Mouse (Mus musculus) ES-E14 (cell line): ENCODE data around the gene Bcas3. TPM values are rescaled to one million over a fixed set of nuclear protein-coding genes. Genes with fewer than 3 reads are reported as not detected.

Experiments used
- DNase-seq: peaks from one replicate; pipeline ENCODE4 v3.0.0-alpha.2; 2013; ENCODE audit warnings: low read depth, low spot score
- H3K27ac ChIP-seq: 2 replicates; pipeline ENCODE4 v1.5.1; 2012; ENCODE audit warnings: low read depth, mild to moderate bottlenecking, low read length, moderate library complexity, mixed read lengths; ENCODE audit not compliant: poor library complexity, insufficient read depth, severe bottlenecking
- H3K36me3 ChIP-seq: 2 replicates; pipeline ENCODE4 v1.6.1; 2012; ENCODE audit warnings: mild to moderate bottlenecking, low read length, moderate library complexity, mixed read lengths; ENCODE audit not compliant: control insufficient read depth, poor library complexity, insufficient read depth, severe bottlenecking
- H3K4me1 ChIP-seq, 2 experiments: fragments of 150-350 bp in 1 of 2; sonication (generic) in 1 of 2; 2 replicates each; pipeline ENCODE4 v1.6.1; 2012; ENCODE audit warnings: low read length in 2 of 2, mild to moderate bottlenecking in 1 of 2, mixed read lengths in 1 of 2; ENCODE audit not compliant: control insufficient read depth in 2 of 2, insufficient read depth in 2 of 2, poor library complexity in 1 of 2
- H3K4me3 ChIP-seq, 2 experiments: fragments of 150-350 bp in 1 of 2; sonication (generic) in 1 of 2; 2 replicates each; pipeline ENCODE4 v1.5.1; 2012; ENCODE audit warnings: low read length in 2 of 2, low read depth in 1 of 2, mild to moderate bottlenecking in 1 of 2, mixed read lengths in 1 of 2; ENCODE audit not compliant: insufficient read depth in 1 of 2, poor library complexity in 1 of 2, severe bottlenecking in 1 of 2
- H3K9ac ChIP-seq: 2 replicates; pipeline ENCODE4 v1.6.1; 2012; ENCODE audit warnings: low read depth, mild to moderate bottlenecking, low read length, mixed read lengths; ENCODE audit not compliant: poor library complexity, insufficient read depth, severe bottlenecking
- H3K9me3 ChIP-seq: fragments of 150-350 bp; sonication (generic); 2 replicates; pipeline ENCODE4 v1.6.1; 2012; ENCODE audit warnings: low read depth, mild to moderate bottlenecking, low read length; ENCODE audit not compliant: control insufficient read depth, insufficient read depth
- CHD2 ChIP-seq: IDR thresholded peaks from 2 replicates; pipeline ENCODE4 v1.6.1; 2014; ENCODE audit warnings: mild to moderate bottlenecking, low read depth, low read length, inconsistent platforms
- HCFC1 ChIP-seq: IDR thresholded peaks from 2 replicates; pipeline ENCODE4 v1.6.1; 2012; ENCODE audit warnings: low read length, inconsistent platforms, borderline replicate concordance; ENCODE audit not compliant: insufficient read depth
- MAFK ChIP-seq: IDR thresholded peaks from 2 replicates; pipeline ENCODE4 v1.6.1; 2014; ENCODE audit warnings: mild to moderate bottlenecking, low read depth, low read length, inconsistent platforms; ENCODE audit not compliant: insufficient read depth
- ZC3H11A ChIP-seq: IDR thresholded peaks from 2 replicates; pipeline ENCODE4 v1.6.1; 2012; ENCODE audit warnings: low read depth, mild to moderate bottlenecking, inconsistent platforms, low read length, borderline replicate concordance
- ZNF384 ChIP-seq: IDR thresholded peaks from 2 replicates; pipeline ENCODE4 v1.6.1; 2012; ENCODE audit warnings: low read depth, low read length, inconsistent platforms
- in situ Hi-C, 2 experiments: fragments of 600-800 bp; cut with MboI; formaldehyde crosslinking; loops; one replicate each; pipeline ENCODE4 v1.15.1; 2025; ENCODE audit warnings: low sequenced_read_pairs in 2 of 2, inconsistent platforms in 1 of 2; ENCODE audit not compliant: unreplicated experiment in 2 of 2
- total RNA-seq: library from RNA; depleted of rRNA; stranded (reverse); fragments of 300-350 nt; gene quantifications from 2 replicates; pipeline ENCODE4 v1.2.3, GENCODE M21; 2012

Gene Bcas3
- total RNA-seq, 1 experiment, result 23.6 TPM

- no peaks in the 10 kb centered on the region for H3K4me1 ChIP-seq
- TF ChIP-seq CHD2 (no peak), HCFC1 (no peak)
- no peak overlapping the region for H3K4me3 ChIP-seq
- H3K9ac ChIP-seq, result no peak overlapping the region
- DNase-seq, result no peak
- no peaks in the 10 kb centered on the region for H3K9me3 ChIP-seq
- no peak overlapping the region for H3K27ac ChIP-seq
- no peaks in the 10 kb centered on the region for H3K36me3 ChIP-seq
- in situ Hi-C loops, result no loop called here
Observed at GRCm38 (mm10) chr11:85704062-85704748, 351.2 kb downstream of the Bcas3 start.

GRCm38 (mm10) chr11:85706630-85707029 lies 353.7 kb downstream of the Bcas3 start:
- H3K4me1 ChIP-seq, result no peaks in the 10 kb centered on the region
- no peak overlapping the region for H3K4me3 ChIP-seq
- no peak overlapping the region for H3K9ac ChIP-seq
- no peak for TF ChIP-seq CHD2
- no peak for TF ChIP-seq MAFK
- TF ChIP-seq HCFC1, result no peak
- peak; percentile 74 for TF ChIP-seq ZC3H11A
- peak; percentile 94 for TF ChIP-seq ZNF384
- in situ Hi-C loops, result no loop called here
- H3K27ac ChIP-seq, result no peak overlapping the region
- peak; percentile 42 for DNase-seq
- no peaks in the 10 kb centered on the region for H3K36me3 ChIP-seq
- H3K9me3 ChIP-seq, result no peaks in the 10 kb centered on the region

DNA sequence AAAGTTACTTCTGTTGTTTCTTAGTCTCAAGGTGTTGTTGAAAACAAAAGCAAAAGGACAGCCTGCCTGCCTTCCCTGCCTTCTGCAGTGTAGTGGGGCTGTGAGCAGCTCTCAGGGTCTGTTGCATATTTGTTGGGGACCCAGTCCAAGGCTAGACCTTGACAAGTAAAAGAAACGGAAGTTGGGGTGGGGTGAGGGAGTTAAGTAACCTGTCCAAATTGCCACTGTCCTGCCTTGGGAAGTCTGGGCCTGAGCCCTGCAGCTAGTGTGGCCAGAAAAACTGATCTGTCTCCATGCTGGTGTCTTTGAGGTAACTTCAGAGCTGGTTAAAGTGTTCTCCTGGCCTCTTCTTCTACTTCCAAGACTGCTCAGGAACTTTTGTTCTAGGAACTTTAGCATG lies 354.5 kb downstream of the Bcas3 start:
- in situ Hi-C loops, result no loop called here
- Histone ChIP-seq H3K9ac (no peak overlapping the region), H3K4me3 (no peak overlapping the region), H3K9me3 (no peaks in the 10 kb centered on the region), H3K27ac (no peak overlapping the region), H3K4me1 (no peaks in the 10 kb centered on the region), H3K36me3 (no peaks in the 10 kb centered on the region)
- TF ChIP-seq CHD2 (no peak), MAFK (no peak), ZC3H11A (no peak), ZNF384 (no peak), HCFC1 (no peak)
- no peak for DNase-seq

GRCm38 (mm10) chr11:85709147-85709546 lies 356.2 kb downstream of the Bcas3 start:
- H3K9me3 ChIP-seq, result no peaks in the 10 kb centered on the region
- in situ Hi-C loops, result no loop called here
- TF ChIP-seq MAFK (no peak), CHD2 (no peak), HCFC1 (no peak), ZC3H11A (no peak), ZNF384 (no peak)
- no peak overlapping the region for H3K4me3 ChIP-seq
- H3K27ac ChIP-seq, result no peak overlapping the region
- no peak for DNase-seq
- no peaks in the 10 kb centered on the region for H3K36me3 ChIP-seq
- H3K9ac ChIP-seq, result no peak overlapping the region
- H3K4me1 ChIP-seq, result peaks cover 6 to 7% of the 10 kb centered on the region in 2 experiments; a peak in 3 of 4 replicates

DNA sequence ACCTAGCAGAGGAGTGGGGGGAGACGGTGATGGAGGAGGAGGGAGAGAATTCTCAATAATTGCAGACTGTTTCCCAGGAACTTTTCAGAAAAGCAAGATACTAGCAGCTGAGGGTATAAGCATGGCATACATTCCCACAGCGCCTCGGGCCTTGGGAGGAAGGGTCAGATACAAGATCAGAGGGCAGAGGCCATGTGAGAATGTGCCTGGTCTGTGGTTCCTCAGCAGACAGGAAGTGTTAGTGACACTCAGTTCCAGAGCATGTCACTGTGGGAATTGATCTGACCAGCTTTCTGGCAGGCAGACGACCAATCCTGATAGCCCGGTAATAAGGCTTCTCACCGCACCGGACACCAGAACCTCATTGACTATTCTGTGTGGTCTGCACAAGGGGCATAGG lies 357.2 kb downstream of the Bcas3 start:
- no peak overlapping the region for H3K27ac ChIP-seq
- peaks cover 8 to 11% of the 10 kb centered on the region in 2 experiments; a peak in 3 of 4 replicates for H3K4me1 ChIP-seq
- in situ Hi-C loops, result loop anchor here (5.0 to 10.0 kb wide), 2 partner anchors 112 to 115 kb away; no protein-coding TSS in a partner anchor
- H3K9ac ChIP-seq, result no peak overlapping the region
- no peak for DNase-seq
- no peak overlapping the region for H3K4me3 ChIP-seq
- H3K36me3 ChIP-seq, result no peaks in the 10 kb centered on the region
- H3K9me3 ChIP-seq, result no peaks in the 10 kb centered on the region
- TF ChIP-seq ZNF384, result no peak
- TF ChIP-seq MAFK, result no peak
- no peak for TF ChIP-seq ZC3H11A
- no peak for TF ChIP-seq HCFC1
- no peak for TF ChIP-seq CHD2
